Mouse (Mus musculus) embryonic facial prominence, embryonic 14.5 days (tissue): ENCODE results near the gene Igfbp1. TPM values are rescaled to one million over a fixed set of nuclear protein-coding genes. Genes with fewer than 3 reads are reported as not detected.

Experiments
- ATAC-seq: fragments of 200-750 bp; cut with Nextera tagmentation; 2 replicates; pipeline ENCODE4 v1.8.0; 2017; ENCODE audit warnings: low read depth, moderate number of reproducible peaks, moderate TSS enrichment
- DNase-seq: peaks from one replicate; pipeline ENCODE4 v3.0.0-alpha.2; 2015; ENCODE audit warnings: low spot score
- H3K27ac ChIP-seq: fragments of 300-500 bp; sonication (generic); replicated peaks from 2 replicates; pipeline ENCODE4 v1.5.1; 2014; ENCODE audit warnings: low read depth, mild to moderate bottlenecking, low read length, moderate library complexity
- H3K27me3 ChIP-seq: fragments of 300-500 bp; sonication (generic); replicated peaks from 2 replicates; pipeline ENCODE4 v1.6.1; 2014; ENCODE audit warnings: low read length; ENCODE audit not compliant: control insufficient read depth, insufficient read depth
- H3K36me3 ChIP-seq: fragments of 300-500 bp; sonication (generic); 2 replicates; pipeline ENCODE4 v1.6.1; 2014; ENCODE audit warnings: low read length, mixed read lengths; ENCODE audit not compliant: control insufficient read depth, insufficient read depth
- H3K4me1 ChIP-seq: fragments of 300-500 bp; sonication (generic); 2 replicates; pipeline ENCODE4 v1.6.1; 2014; ENCODE audit warnings: antibody characterized with exemption, low read length; ENCODE audit not compliant: control insufficient read depth, insufficient read depth
- H3K4me2 ChIP-seq: fragments of 300-500 bp; sonication (generic); 2 replicates; pipeline ENCODE4 v1.6.1; 2014; ENCODE audit warnings: low read depth, mild to moderate bottlenecking, low read length, moderate library complexity, mixed read lengths
- H3K4me3 ChIP-seq: fragments of 300-500 bp; sonication (generic); 2 replicates; pipeline ENCODE4 v1.5.1; 2014; ENCODE audit warnings: low read depth, mild to moderate bottlenecking, low read length
- H3K9ac ChIP-seq: fragments of 300-500 bp; sonication (generic); 2 replicates; pipeline ENCODE4 v1.6.1; 2014; ENCODE audit warnings: low read depth, mild to moderate bottlenecking, low read length, moderate library complexity, mixed read lengths
- H3K9me3 ChIP-seq: fragments of 300-500 bp; sonication (generic); 2 replicates; pipeline ENCODE4 v1.6.1; 2016; ENCODE audit warnings: low read length; ENCODE audit not compliant: control insufficient read depth
- WGBS: fragments of 180-500 bp; shearing (Covaris S2); extraction: QIAGEN DNeasy Blood & Tissue Kit; methylation state at CpG from one replicate; pipeline ENCODE4 v1.1.7; 2014; 5-methylcytosine and 5-hydroxymethylcytosine counted together
- polyA plus RNA-seq: library from polyadenylated mRNA; unstranded; fragments of >200 nt; fragmentation: Nextera tagmentation; extraction: Ambion mirVana; gene quantifications from 2 replicates; pipeline ENCODE4 v1.2.1, GENCODE M21; 2014

Igfbp1 gene
- polyA plus RNA-seq, 1 experiment from 2014 or later, result 0.40 TPM

DNA sequence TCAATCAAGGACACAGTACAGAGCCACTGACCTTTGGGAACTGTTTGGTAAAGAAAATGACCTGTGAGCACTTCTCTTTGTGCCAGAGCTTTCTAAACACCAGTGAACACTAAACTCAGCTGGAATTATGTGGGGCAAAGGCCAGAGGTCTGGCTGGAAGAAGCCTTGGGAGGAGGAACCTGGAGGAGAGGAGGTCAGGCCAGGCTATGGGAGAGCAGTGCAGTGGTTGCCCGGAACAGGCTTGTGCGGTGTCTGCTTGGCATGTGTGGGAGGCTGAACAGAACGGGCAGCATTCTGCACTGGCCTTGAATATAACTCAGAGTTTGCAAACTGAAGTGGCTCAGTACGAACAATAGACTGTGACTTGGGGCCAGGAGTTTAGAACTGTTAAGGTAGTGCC is 32.4 kb downstream of the Igfbp1 start:
- no peak overlapping the region for H3K4me2 ChIP-seq
- peaks cover 15% of the 10 kb centered on the region for H3K4me1 ChIP-seq
- H3K27me3 ChIP-seq, result no peaks in the 10 kb centered on the region
- 70% methylated on average over 4 of the region's 4 CpGs for WGBS
- no peak overlapping the region for H3K9ac ChIP-seq
- peaks cover 3% of the 10 kb centered on the region; the same call in 1 of the 2 replicates for H3K9me3 ChIP-seq
- H3K4me3 ChIP-seq, result no peak overlapping the region
- DNase-seq (no peak), ATAC-seq (no peak)
- no peaks in the 10 kb centered on the region for H3K36me3 ChIP-seq
- H3K27ac ChIP-seq, result no peak overlapping the region

GRCm38 (mm10) chr11:7231958-7232357 is 34.4 kb downstream of the Igfbp1 start:
- no peak for ATAC-seq
- Histone ChIP-seq H3K4me3 (no peak overlapping the region), H3K27ac (no peak overlapping the region), H3K36me3 (no peaks in the 10 kb centered on the region), H3K9ac (no peak overlapping the region), H3K27me3 (no peaks in the 10 kb centered on the region), H3K4me1 (peaks cover 6% of the 10 kb centered on the region; the same call in 1 of the 2 replicates), H3K9me3 (peaks cover 3% of the 10 kb centered on the region; the same call in 1 of the 2 replicates), H3K4me2 (no peak overlapping the region)
- no peak for DNase-seq
- WGBS, result 90% methylated on average over 4 of the region's 4 CpGs

GRCm38 (mm10) chr11:7233333-7233732 is 35.8 kb downstream of the Igfbp1 start:
- Histone ChIP-seq H3K4me1 (peaks cover 6% of the 10 kb centered on the region; the same call in 1 of the 2 replicates), H3K27me3 (no peaks in the 10 kb centered on the region), H3K4me2 (no peak overlapping the region), H3K4me3 (no peak overlapping the region), H3K27ac (no peak overlapping the region), H3K9ac (no peak overlapping the region), H3K9me3 (peaks cover 3% of the 10 kb centered on the region; the same call in 1 of the 2 replicates), H3K36me3 (no peaks in the 10 kb centered on the region)
- DNase-seq, result no peak
- WGBS, result 90% methylated on average over 2 of the region's 2 CpGs
- ATAC-seq, result no peak

DNA sequence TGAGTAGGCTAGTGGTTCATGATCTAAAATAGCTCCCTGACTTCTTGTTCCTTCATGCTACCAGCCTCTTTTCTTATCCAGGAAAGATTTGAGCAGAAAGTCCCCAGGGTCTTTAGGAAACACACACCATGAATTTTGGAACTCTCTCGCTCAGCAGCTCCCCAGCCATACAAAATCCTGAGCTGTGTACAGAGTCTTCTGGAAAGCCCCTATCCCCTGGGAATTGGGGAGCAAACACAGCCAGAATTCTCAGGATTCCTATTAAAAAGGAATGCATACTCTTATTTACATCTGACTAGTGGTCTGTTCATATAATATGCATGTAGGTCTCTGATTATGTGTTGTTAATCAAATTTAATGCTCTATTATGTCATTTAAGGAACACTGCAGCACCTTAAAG is 36.9 kb downstream of the Igfbp1 start:
- peak; percentile 71 for DNase-seq
- no peak overlapping the region for H3K27ac ChIP-seq
- WGBS, result 40% methylated on average over 1 of the region's 1 CpGs

DNA sequence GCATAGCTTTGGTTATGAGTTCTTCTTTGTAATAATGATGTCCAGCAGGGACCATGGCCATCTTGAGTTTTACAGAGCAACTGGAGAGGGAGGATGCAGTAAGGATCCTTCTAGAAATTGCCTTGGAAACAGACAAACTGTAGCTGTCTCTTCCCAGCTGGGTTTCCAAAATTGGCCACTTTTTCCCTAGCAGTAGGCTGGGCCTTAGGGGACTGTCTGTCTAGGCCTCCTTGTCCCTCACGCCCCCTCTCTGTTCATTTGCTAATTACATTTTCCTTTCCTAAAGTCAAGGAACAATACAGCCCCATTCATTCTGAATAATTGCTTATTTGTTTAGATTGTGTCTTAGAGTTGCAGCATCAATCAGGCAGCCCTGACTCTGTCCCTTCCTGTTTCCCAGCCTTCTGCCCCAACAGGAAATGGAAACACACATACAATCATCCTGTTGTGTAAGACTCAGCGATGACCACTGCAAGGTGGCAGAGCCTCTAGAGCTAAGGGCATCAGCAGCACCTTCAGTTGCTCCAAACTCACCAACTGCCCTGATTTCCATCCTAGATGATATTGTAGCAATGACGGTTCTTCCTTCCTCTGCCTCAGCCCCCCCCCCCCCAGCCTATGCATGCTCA is 37.5 kb downstream of the Igfbp1 start:
- Histone ChIP-seq H3K9me3 (peaks cover 3% of the 10 kb centered on the region; the same call in 1 of the 2 replicates), H3K4me2 (no peak overlapping the region), H3K9ac (no peak overlapping the region), H3K36me3 (no peaks in the 10 kb centered on the region), H3K4me3 (no peak overlapping the region), H3K27ac (0 out of 2 replicates have a peak overlapping the region, but pooled peaks have one; percentile 4), H3K4me1 (peaks cover 6% of the 10 kb centered on the region; the same call in 1 of the 2 replicates), H3K27me3 (no peaks in the 10 kb centered on the region)
- 68% methylated on average over 3 of the region's 3 CpGs for WGBS
- ATAC-seq (no peak), DNase-seq (no peak)

More for the DNA sequence above, 36.9 kb downstream of the Igfbp1 start:
- Histone ChIP-seq H3K4me3 (no peak overlapping the region), H3K4me2 (no peak overlapping the region), H3K27me3 (no peaks in the 10 kb centered on the region), H3K4me1 (peaks cover 6% of the 10 kb centered on the region; the same call in 1 of the 2 replicates), H3K36me3 (no peaks in the 10 kb centered on the region), H3K9me3 (peaks cover 3% of the 10 kb centered on the region; the same call in 1 of the 2 replicates), H3K9ac (no peak overlapping the region)
- ATAC-seq, result no peak

GRCm38 (mm10) chr11:7236751-7237150 is 39.2 kb downstream of the Igfbp1 start:
- Histone ChIP-seq H3K4me2 (no peak overlapping the region), H3K4me3 (no peak overlapping the region), H3K9me3 (no peaks in the 10 kb centered on the region), H3K4me1 (peaks cover 6% of the 10 kb centered on the region; the same call in 1 of the 2 replicates), H3K36me3 (no peaks in the 10 kb centered on the region), H3K9ac (no peak overlapping the region), H3K27me3 (no peaks in the 10 kb centered on the region), H3K27ac (no peak overlapping the region)
- DNase-seq (no peak), ATAC-seq (no peak)
- 87% methylated on average over 2 of the region's 2 CpGs for WGBS

DNA sequence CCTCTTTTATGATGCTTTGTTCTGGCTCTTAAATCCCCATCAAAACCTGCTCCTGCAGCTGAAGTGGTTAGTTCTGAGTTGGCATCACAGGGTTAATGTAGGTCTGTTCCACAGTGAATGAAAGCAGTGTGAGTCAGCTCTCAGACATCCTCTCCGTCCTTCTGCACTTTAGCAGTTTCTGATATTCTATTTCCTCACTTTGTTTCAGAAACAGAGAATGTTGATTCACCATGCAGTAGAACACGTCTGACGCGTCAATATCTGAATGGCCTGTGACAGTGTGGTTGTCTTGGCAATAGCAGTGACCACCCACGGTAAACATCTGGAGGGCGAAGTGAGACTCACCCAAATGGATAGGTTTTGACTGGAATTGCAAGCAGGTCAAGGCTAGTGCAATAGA is 40.1 kb downstream of the Igfbp1 start:
- no peaks in the 10 kb centered on the region for H3K27me3 ChIP-seq
- no peaks in the 10 kb centered on the region for H3K36me3 ChIP-seq
- no peaks in the 10 kb centered on the region for H3K9me3 ChIP-seq
- no peak overlapping the region for H3K27ac ChIP-seq
- peaks cover 6% of the 10 kb centered on the region; the same call in 1 of the 2 replicates for H3K4me1 ChIP-seq
- H3K4me2 ChIP-seq, result no peak overlapping the region
- peak; percentile 54 for DNase-seq
- H3K9ac ChIP-seq, result no peak overlapping the region
- WGBS, result 49% methylated on average over 6 of the region's 6 CpGs
- peak; percentile 50 for ATAC-seq
- H3K4me3 ChIP-seq, result no peak overlapping the region

GRCm38 (mm10) chr11:7238546-7238945 is 41.0 kb downstream of the Igfbp1 start:
- no peaks in the 10 kb centered on the region for H3K9me3 ChIP-seq
- DNase-seq, result no peak
- H3K36me3 ChIP-seq, result no peaks in the 10 kb centered on the region
- peaks cover 6% of the 10 kb centered on the region; the same call in 1 of the 2 replicates for H3K4me1 ChIP-seq
- ATAC-seq, result no peak
- no peaks in the 10 kb centered on the region for H3K27me3 ChIP-seq
- no peak overlapping the region for H3K4me2 ChIP-seq
- H3K4me3 ChIP-seq, result no peak overlapping the region
- H3K9ac ChIP-seq, result no peak overlapping the region
- H3K27ac ChIP-seq, result no peak overlapping the region
- 88% methylated on average over 6 of the region's 6 CpGs for WGBS
